18 mouse cellular contexts compared by ENCODE assay signal in the genomic region with DNA sequence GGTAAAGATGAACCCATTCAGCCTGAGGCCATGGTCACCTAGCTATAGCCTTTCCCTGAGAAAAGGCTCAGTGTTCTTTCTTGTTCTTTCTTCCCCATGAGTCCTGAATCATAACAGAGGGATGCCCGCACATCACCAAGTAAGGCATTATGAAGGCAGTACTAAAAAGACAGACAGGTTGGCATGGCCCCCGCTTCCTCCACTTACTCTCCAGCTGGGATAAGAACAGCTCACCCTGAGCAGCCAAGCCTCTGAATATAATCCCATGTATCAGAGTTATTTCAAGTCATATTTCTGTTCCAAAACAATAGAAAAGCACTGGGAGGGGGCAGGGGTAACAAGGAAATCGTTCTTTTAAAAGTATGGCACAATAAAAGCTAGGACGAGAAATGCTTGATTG.
A peak's percentile ranks its signal among the peaks of the same experiment; 100 is the strongest.
DNase-seq lines count a peak whose midpoint lies in the region; ATAC-seq and TF ChIP-seq lines count a peak whose summit lies in the region.
"Had no signal": no experiment of that assay in that cellular context is flagged by ENCODE, and none has a peak within 500 bp of the region (broad histone marks: within the 10 kb centered on the region; RNA-seq: fewer than 3 reads in every experiment).

No protein-coding gene starts in this region.

- H3K36me3 ChIP-seq in heart, embryonic 13.5 days, result no peaks in the 10 kb centered on the region
- H3K36me3 ChIP-seq in lung, embryonic 14.5 days (ENCODE audit: insufficient read depth), result no peaks in the 10 kb centered on the region
- H3K36me3 ChIP-seq in thymus, adult 2 months (ENCODE audit: control insufficient read depth, insufficient read depth, low read length), result no peaks in the 10 kb centered on the region
- H3K36me3 ChIP-seq: embryonic facial prominence, embryonic 12.5 days; limb, embryonic 12.5 days; liver, embryonic 12.5 days; midbrain, embryonic 15.5 days had no signal

- no peak for DNase-seq in heart, postnatal 25 days (ENCODE audit: low spot score)
- no peak for DNase-seq in lung, embryonic 14.5 days
- no peak for DNase-seq in lung, postnatal 36 days
- DNase-seq in fibroblast of lung, adult 2 months (ENCODE audit: low read depth), result peak; percentile 5
- no peak for DNase-seq in thymus, adult 2 months
- DNase-seq: cerebellum, adult 9-11 months; kidney, adult 8-10 months; kidney, postnatal 14 days; thymus, postnatal 36 days had no signal

- no peaks in the 10 kb centered on the region for H3K9me3 ChIP-seq in heart, embryonic 13.5 days
- H3K9me3 ChIP-seq in lung, embryonic 14.5 days (ENCODE audit: low read depth, low read length), result no peaks in the 10 kb centered on the region
- H3K9me3 ChIP-seq: embryonic facial prominence, embryonic 12.5 days; limb, embryonic 12.5 days; liver, embryonic 12.5 days; midbrain, embryonic 15.5 days had no signal

- TF ChIP-seq POLR2A in thymus, adult 2 months (IDR thresholded peaks at IDR 0.05; ENCODE audit: control insufficient read depth, extremely low read depth, insufficient read depth, low read length, poor library complexity), result no peak

- peaks cover 50% of the 10 kb centered on the region for H3K4me1 ChIP-seq in heart, embryonic 13.5 days
- H3K4me1 ChIP-seq in lung, embryonic 14.5 days (ENCODE audit: insufficient read depth), result peaks cover 9% of the 10 kb centered on the region; the same call in 1 of the 2 replicates
- peaks cover 7% of the 10 kb centered on the region for H3K4me1 ChIP-seq in brown adipose tissue, adult 24 weeks (ENCODE audit: control insufficient read depth, insufficient read depth, insufficient read length, low read length)
- peaks cover 5% of the 10 kb centered on the region for H3K4me1 ChIP-seq in thymus, adult 2 months (replicated peaks; ENCODE audit: control insufficient read depth, insufficient read depth, low read length)
- H3K4me1 ChIP-seq: liver, embryonic 12.5 days; midbrain, embryonic 15.5 days had no signal

- H3K4me2 ChIP-seq in heart, embryonic 13.5 days, result no peak overlapping the region
- H3K4me2 ChIP-seq in lung, embryonic 14.5 days, result no peak overlapping the region
- H3K4me2 ChIP-seq: embryonic facial prominence, embryonic 12.5 days; hindbrain, embryonic 14.5 days; limb, embryonic 12.5 days; liver, embryonic 12.5 days; midbrain, embryonic 15.5 days had no signal

- WGBS in heart, embryonic 13.5 days, result 78% methylated on average over 4 of the region's 4 CpGs
- 63% methylated on average over 4 of the region's 4 CpGs for WGBS in lung, embryonic 14.5 days
- 97% methylated on average over 4 of the region's 4 CpGs for WGBS in thymus, adult 2 months

- peak overlapping the region; percentile 63 for H3K27ac ChIP-seq in heart, embryonic 13.5 days (replicated peaks)
- H3K27ac ChIP-seq in lung, embryonic 14.5 days (ENCODE audit: low read depth), result peak overlapping the region; percentile 73
- H3K27ac ChIP-seq in brown adipose tissue, adult 24 weeks (replicated peaks; ENCODE audit: low read depth, low read length), result 0 out of 2 replicates have a peak overlapping the region, but pooled peaks have one; percentile 10
- H3K27ac ChIP-seq in thymus, adult 2 months (ENCODE audit: control insufficient read depth, insufficient read depth, low read length), result no peak overlapping the region
- H3K27ac ChIP-seq: embryonic facial prominence, embryonic 12.5 days; hindbrain, embryonic 14.5 days; limb, embryonic 12.5 days; liver, embryonic 12.5 days; midbrain, embryonic 15.5 days had no signal

- H3K27me3 ChIP-seq in heart, embryonic 13.5 days (replicated peaks), result no peaks in the 10 kb centered on the region
- no peaks in the 10 kb centered on the region for H3K27me3 ChIP-seq in lung, embryonic 14.5 days (ENCODE audit: insufficient read depth, low read length)
- H3K27me3 ChIP-seq in thymus, adult 2 months (ENCODE audit: control insufficient read depth, insufficient read depth, low read length), result no peaks in the 10 kb centered on the region
- H3K27me3 ChIP-seq: embryonic facial prominence, embryonic 12.5 days; limb, embryonic 12.5 days; liver, embryonic 12.5 days; midbrain, embryonic 15.5 days had no signal

- 0 out of 2 replicates have a peak overlapping the region, but pooled peaks have one; percentile 50 for H3K9ac ChIP-seq in heart, embryonic 13.5 days
- H3K9ac ChIP-seq in lung, embryonic 14.5 days, result no peak overlapping the region
- H3K9ac ChIP-seq: embryonic facial prominence, embryonic 12.5 days; hindbrain, embryonic 14.5 days; limb, embryonic 12.5 days; liver, embryonic 12.5 days; midbrain, embryonic 15.5 days had no signal

- no peak for ATAC-seq in heart, embryonic 13.5 days (ENCODE audit: extremely low read depth, insufficient number of reproducible peaks, low FRiP score, low TSS enrichment)
- no peak for ATAC-seq in lung, embryonic 14.5 days (ENCODE audit: insufficient read depth)
- ATAC-seq: forebrain, embryonic 16.5 days; liver, embryonic 12.5 days; midbrain, embryonic 15.5 days had no signal

- no peak for TF ChIP-seq CTCF in lung, embryonic 14.5 days (IDR thresholded peaks at IDR 0.05; ENCODE audit: low read depth)
- no peak for TF ChIP-seq CTCF in thymus, adult 2 months (IDR thresholded peaks at IDR 0.05; ENCODE audit: borderline replicate concordance, control insufficient read depth, extremely low read depth, insufficient read depth, low read length, poor library complexity)

- no peak overlapping the region for H3K4me3 ChIP-seq in heart, embryonic 13.5 days
- no peak overlapping the region for H3K4me3 ChIP-seq in lung, embryonic 14.5 days (ENCODE audit: low read depth, low read length)
- H3K4me3 ChIP-seq in brown adipose tissue, adult 24 weeks (ENCODE audit: insufficient read depth, low read depth, low read length), result no peak overlapping the region
- no peak overlapping the region for H3K4me3 ChIP-seq in thymus, adult 2 months (ENCODE audit: control insufficient read depth, insufficient read depth, low read length)
- H3K4me3 ChIP-seq: embryonic facial prominence, embryonic 12.5 days; limb, embryonic 12.5 days; liver, embryonic 12.5 days; midbrain, embryonic 15.5 days; myocyte had no signal

- intact Hi-C loops in heart, postnatal 25 days (cut with DNase I), result loop anchor here (2.0 kb wide), 1 partner anchor 51 kb away; no protein-coding TSS in a partner anchor
